Mouse (Mus musculus) left cerebral cortex, postnatal 25 days (tissue): ENCODE data around the gene Dnajc4. TPM values are rescaled to one million over a fixed set of nuclear protein-coding genes. Genes with fewer than 3 reads are reported as not detected.

Source experiments
- DNase-seq, 2 experiments: peaks; one replicate each; pipeline ENCODE4 v3.0.0; 2022; ENCODE audit warnings: low spot score in 2 of 2, mixed read lengths in 1 of 2
- intact Hi-C: fragments of 180-260 bp; cut with DNase I; formaldehyde crosslinking; loops from one replicate; pipeline ENCODE4 v1.15.1; 2025
- total RNA-seq, 2 experiments: library from RNA; stranded (reverse); gene quantifications; 2 replicates each; pipeline ENCODE4 v1.2.3; 2021

Gene Dnajc4
- total RNA-seq, 2 experiments from 2014 or later = 20.1 to 21.0 TPM

DNA sequence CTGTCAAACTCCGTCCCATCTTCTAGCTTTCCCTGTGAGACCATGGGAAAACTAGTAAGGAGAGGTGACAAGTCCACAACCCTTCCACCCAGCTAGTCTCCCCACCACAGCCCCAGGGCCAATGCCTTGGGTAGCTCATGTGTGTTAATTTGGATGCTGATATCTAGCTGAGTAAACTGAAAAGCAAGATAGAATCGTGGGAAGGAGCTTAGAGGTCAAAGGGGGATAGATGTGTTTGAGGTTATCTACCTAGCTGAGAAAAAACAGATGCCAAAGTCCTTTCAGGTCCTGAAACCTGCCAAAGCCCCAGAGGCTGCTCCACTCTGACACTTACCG is 13.8 kb downstream of the Dnajc4 start:
- intact Hi-C loops = loop anchor here (2.0 to 5.0 kb wide), 2 partner anchors 36 to 56 kb away; partner anchors contain the start of genes Bad and Gpr137
- DNase-seq = peak in 1 of 2 experiments; percentile 28

DNA sequence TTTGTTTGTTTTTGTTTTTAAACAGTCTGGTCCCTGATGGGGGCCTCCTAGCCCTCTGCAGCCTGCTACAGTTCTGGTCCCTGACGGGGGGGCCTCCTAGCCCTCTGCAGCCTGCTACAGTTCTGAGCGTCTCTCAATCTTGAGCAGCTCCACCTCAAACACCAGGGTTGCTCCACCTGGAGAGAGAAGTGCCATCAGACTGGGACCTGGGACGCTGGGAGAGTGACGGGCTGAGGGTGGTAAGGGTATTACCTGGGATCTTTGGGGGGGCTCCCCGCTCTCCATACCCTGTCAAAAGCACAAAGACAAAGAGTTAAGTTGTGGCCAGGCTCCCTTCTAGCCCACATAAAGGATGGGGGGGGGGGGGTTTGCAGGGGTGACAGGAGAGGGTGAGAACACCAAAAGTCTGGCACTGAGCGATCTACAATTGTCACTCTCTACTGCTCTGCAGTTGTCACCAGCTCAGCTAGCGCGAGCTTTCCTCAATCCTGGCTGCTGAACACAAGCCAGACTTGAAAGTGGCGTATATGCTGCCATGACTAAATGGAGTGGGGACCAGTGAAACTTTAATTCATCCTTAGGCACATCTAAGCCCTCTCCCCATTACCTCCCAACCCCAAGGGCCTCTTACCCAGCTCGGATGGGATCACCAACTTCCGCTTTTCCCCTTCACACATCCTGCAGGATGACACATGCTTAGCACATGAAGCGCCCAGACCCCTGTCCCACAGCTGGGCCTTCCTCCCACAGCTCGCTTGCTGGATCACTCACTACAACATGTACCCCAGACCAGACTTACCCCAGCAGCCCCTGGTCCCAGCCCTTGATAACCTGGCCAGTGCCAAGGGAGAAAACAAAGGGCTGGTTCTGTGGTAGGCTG is 14.4 kb downstream of the Dnajc4 start:
- intact Hi-C loops = loop anchor here (2.0 to 5.0 kb wide), 2 partner anchors 36 to 55 kb away; partner anchors contain the start of genes Bad and Gpr137
- no peak for DNase-seq

DNA sequence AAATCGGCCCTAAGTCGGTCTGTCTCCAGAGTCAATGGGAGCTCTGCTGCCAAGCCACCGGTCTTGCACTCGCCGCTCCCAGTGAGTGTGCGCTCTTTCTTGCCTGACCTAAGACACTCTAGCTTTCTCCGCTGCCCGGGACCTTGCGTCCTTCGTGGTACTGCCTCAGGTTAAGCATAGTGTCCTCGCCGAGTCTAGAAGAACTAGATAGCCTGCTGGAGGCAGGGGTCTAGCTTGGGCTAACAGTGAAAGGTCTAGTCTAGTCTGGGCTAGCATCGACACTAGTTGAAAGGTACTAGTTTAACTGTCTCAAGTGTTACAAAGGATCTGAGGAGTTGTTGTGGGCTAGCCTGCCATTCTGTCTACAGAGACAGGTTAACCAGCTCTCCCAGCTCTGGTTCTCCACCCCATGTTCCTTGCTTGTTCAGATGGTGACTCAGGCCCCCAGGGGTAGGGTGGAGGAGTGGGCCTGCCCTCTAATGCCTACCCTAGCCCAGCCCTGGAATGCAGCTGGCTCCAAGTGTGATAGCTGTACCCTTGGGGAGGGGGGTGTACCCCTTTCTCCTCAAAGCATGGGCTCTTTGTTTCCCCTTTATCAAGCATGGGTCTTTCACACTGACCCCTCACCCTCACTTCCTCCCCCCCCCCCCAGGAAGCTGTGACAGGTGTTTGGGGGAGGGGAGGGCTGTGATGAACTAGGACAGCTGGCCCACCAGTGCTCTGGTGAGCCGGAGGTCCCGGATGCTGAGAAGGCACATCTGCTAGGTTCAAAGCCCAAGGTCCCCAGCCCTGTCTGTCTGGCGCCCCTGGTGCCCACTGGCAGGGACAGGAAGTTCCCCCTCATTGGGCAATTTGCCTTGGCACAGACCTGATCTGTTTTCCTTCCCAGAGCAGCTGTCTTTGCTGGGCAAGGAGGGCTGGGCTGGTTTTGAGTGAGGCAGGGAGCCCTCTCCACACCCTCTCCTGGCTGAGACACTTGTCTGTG is 16.5 kb downstream of the Dnajc4 start, which contains the start of gene Plcb3:
Gene Plcb3, minus strand, starts transcription at position 934 of the 985 bp plus-strand sequence.
- peak; percentile 64 to 66 for DNase-seq
- intact Hi-C loops = loop anchor here (5.0 kb wide), 1 partner anchor 34 kb away; the partner anchor contains the start of genes Bad and Gpr137

DNA sequence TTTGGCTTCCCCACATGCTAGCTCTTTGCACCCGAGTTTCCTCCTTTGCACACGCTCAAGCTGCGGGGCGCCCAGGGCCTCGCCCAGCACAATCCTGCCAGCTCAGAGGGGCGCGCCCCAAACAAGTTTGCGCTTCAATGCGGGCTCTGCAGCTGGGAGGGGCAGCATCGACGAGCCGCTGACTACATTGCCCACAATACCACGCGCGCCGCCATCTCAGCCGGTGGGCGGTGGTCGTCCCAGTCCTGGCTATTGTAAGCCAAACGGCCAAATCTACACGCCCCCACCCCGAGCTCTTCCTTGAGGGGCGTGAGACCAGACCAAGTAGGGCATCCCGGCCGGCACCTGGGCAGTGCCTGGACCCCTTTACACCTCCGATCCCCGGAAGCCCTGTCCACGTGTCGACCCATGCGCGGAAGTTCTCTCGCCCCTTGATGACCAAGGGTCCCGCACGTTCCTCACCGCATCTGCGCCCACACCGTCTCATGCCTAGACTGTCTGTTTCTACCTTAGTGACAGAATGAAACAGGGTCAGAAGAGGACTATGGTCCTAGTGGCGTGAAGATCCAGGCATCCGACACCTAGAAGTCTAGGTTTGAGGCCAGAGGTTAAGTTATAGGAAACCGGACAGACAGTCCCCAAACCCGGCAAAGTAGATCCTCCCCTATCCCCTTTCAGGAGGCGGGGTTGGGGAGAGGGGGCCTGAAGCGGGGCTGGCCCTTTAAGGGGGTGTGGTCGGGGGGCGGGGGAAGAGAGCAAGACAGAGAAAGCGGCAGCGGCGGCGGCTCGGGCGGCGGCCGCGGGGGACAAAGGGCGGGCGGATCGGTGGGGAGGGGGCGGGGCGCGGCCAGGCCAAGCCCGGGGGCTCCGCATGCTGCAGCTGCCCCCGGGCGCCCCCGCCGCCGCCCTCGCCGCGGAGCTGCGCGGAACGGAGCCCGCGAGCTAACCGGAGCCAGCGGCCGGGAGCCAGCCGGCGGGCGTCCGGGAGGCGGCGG is 17.9 kb downstream of the Dnajc4 start, which contains the start of gene Ppp1r14b:
Gene Ppp1r14b, plus strand, starts transcription at position 758 of the 995 bp plus-strand sequence.
- DNase-seq = peak; percentile 76 to 81
- intact Hi-C loops = loop anchor here (1.0 to 5.0 kb wide), 2 partner anchors 23 to 32 kb away; partner anchors contain the start of genes Bad and Gpr137

DNA sequence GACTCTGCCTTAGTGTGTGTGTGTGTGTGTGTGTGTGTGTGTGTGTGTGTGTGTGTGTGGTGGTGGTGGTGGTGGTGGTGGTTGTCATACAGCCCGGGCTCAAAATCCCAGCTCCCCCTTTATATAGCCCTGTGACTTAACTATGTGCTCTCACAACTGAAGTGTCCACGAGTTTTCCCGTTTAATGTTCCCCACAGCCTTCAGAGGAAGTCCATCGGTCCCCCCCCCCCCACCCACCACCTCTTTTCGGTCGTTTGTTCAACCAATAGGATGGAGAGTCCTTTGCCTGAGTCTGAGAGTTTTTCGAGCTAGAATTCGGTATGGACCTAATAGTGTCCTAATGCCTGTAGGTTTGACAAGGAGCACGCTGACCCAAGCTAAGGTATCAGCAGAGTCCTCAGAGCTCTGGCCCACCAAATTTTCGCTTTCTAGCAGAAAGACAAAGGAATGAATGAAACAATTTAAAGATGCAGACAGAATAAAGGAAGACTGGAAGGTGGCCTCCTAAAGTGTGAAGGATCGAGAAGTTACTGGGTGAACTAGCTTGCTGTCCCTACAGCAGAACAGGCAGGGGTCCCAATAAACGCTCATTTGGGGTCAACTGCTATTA is 18.7 kb downstream of the Dnajc4 start:
- intact Hi-C loops = loop anchor here (1.0 kb wide), 1 partner anchor 22 kb away; no protein-coding TSS in a partner anchor

DNA sequence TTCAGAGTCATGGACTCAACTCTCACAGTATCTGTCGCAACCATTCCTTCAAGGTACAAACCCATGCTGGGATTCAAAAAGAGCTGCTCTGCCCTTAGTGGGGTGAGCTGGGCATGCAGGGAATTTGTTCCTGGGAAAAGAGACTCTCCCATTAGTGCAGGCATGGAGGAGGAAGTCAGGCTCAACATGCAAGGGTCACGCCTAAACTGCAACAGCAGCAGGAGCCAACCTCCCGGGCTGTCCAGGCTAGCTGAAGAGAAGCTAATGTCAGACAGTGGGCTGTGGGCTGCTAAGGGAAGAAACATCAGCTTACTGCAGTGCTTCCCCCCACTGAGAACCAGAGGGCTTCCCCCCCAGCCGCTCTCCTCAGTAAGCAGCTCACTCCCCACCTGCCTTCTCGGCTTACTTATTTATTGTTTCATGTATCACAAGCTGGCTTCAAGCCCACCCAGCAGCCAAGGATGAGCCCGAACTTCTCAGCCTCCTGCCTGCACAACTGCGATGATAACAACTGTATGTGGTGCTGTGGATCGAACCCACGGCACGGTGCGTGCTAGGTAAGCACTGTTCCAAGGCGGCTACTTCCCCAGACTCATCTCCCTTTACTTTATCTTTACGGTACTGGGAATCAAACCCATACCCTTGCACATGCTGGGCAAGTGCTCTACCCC is 20.0 kb downstream of the Dnajc4 start:
- DNase-seq = no peak
- intact Hi-C loops = no loop called here

More for the DNA sequence above, 18.7 kb downstream of the Dnajc4 start:
- DNase-seq = no peak

DNA sequence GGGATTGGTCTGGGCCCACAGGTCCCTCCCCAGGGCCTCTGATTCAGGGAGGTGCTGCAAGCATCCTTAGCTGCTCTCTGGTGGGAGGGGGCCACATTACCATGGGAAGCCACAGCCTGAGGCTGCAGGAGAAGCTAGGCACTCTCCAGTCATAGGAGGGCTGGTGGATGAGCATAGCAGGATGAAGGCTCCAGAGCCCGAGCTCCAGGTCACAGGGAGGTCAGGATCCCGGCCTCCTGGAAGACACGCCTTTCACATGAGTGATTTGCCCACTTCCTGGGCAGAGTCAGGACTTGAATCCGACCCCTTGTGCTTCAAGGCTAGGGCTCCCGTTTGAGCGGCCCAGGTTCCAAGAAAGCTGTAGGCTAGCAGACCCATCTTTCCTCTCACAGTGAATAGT is 20.7 kb downstream of the Dnajc4 start:
- intact Hi-C loops = no loop called here
- DNase-seq = no peak

DNA sequence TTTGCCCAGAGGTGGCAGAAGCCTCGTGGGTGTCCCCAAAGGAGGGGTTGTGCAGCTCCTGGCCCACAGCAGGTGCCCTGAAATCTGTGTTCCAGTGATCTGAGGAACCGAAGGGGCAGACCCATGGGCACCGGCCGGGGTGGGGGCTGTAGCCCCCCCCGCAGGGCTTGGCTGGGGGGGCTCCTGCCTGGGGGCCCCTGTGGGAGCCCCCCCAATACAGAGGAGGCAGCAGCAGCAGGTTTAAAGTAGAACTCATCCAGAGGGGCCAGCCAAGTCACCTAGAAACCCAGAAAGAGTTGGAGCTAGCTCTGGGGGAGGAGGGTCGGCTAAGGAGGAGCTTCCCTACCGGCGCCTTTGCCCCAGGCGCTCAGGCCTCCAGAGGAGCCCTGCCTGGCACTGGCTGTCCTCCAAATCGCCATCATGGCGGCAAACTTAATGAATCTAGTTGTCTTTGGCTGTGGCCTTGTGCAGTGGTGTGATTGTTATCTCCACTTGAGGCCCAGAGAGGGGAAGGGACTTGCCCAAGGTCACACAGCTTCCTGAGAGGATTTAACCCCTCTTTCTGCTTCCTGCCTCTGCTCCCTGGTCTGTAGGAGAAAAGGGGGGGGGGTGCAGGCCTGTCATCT is 21.8 kb downstream of the Dnajc4 start:
- no peak for DNase-seq
- intact Hi-C loops = no loop called here

DNA sequence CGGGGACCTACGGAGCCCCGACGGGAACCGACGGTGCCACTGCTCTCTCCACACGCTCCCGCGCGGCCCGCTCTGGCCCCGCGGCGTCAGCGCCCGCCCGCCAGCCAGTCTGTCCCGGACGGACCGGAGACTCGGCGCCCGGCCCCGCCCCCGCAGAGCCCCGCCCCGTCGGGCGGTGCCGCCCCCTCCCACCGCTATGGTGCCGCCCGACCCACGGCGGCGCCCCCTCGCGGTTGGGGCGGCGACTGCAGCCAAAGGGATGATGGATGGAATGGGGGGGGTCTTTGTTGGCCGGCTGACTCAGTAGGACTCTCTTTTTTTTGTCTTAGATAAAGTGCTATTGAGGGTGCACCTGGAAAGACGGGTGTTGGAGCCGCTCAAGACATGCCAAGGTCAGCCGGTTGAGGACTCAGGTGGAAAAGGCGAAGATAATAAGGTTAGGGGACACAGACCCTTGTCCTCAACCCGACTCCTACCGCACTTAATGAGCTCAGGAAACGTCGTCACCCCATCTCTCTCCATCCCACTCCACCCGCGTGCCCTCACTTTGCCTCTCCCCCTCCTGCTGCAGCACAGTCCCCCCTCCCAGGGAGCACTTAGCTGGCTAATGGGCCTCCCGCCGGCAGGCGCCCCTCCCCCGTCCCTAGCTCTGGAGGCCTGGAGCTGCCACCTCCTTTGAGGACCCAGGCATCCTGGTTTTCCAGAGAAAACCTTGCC is 22.5 kb downstream of the Dnajc4 start:
- intact Hi-C loops = no loop called here
- no peak for DNase-seq

DNA sequence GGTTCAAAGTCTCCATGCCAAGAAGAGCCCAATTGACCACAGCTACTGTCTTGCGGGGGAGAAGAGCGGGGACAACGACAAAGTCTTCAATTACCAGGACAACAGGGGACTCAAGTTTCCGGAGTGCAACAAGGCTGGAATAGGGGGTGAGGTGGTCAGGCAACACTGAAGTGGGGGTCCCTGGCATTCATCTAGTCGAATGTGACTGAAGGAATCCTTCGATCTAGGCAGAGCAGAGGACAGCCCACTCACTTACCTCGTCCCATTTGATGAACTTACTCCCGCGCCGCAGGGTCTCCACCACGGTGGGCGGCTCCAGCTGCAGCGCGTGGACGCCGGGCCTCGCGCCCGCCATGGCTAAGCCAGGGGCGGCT is 23.1 kb downstream of the Dnajc4 start:
- DNase-seq = no peak
- intact Hi-C loops = no loop called here

DNA sequence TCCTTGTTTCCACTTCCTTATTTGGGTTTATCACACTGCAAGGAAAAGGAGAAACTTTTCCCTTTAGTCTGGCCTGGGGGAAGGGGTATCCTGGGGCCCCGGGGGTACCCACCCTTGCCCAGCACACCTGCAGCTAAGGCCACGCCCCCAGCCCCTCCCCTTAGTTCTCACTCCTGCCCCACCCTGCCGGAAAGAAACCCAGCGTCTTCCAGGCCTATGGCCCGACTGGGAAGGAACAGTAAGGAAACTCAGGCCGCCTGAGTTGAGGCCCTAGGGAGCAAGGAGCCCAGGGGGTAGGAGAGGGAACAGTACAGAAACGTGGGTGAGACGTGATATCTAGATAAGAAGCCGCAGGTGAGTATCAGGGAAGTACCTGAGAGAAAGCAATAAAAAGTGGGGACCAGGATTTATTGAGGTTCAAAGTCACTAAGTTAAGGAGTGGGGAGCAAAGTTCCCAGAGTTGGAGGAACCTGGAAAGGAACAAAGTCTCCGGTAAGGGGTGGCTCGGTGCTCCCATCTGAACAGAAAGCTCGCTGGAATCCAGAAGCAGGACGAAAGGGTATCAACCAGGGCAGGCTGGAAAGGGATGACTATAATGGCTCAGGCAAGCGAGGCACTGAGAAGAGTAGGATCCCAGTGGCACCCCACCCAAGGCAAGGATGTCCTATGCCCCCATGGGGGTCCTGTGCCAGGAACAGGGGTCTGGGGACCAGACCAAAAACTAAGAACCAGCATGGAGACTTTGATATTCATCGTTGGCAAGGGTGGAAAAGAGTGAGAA is 23.7 kb downstream of the Dnajc4 start:
- intact Hi-C loops = no loop called here
- DNase-seq = no peak

DNA sequence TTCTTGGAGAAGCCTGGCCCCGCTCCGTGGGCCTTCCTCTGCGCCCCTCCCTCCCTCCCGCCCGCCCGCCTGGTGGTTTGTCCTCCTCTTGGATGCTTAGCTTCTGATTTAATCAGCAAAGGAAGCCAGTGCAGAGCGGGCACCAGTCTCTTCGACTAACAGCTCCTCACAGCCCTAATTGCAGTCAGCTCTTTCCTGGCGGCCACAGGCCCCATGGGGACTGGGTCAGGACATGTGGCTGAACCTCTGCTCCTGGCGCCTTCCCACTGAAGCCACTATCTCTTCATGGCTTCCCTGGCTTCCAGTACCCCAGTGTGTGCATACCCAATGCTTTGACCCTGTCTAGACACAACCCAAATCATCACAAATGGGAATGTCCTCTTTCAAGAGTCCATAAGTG is 35.9 kb downstream of the Dnajc4 start:
- DNase-seq = no peak
- intact Hi-C loops = no loop called here

DNA sequence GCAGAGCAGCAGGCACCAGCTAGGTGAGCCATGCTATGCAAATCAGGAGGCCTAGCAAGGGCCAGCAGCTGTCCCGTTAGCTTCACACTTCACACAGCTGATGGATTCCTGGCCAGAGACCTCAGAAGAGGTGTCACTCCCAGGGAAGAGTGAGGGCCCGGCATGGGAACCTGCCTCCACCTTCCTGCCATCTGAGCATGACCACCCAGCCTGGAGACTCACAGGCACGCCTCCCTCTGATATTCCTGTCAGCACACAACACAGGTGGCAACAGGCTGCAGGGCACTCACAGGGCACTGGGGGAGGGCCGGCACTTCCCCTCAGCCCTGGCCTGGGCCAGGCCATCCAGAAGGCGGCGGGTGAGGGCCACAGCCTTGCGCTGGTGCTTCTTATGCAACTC is 36.9 kb downstream of the Dnajc4 start:
- intact Hi-C loops = no loop called here
- no peak for DNase-seq

DNA sequence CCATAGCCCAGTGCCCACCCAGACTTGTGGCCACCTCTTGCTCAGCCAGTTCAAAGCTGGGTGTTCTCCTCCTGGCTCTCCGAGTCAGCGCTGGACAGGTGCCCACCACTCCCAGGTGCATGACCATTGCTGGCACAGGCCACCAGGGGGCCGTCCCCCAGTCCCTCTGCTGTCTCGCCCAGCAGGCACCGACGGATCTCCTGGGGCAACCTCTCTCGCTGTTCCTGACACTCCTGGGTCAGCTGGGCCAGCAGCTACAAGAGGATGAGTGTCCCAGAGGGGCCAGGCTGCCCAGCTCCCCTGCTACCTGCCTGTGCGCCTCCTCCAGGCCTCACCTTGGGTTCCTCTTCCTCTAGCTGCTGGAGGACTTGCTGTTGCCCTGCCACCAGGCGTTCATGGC is 38.3 kb downstream of the Dnajc4 start:
- intact Hi-C loops = no loop called here
- DNase-seq = no peak

DNA sequence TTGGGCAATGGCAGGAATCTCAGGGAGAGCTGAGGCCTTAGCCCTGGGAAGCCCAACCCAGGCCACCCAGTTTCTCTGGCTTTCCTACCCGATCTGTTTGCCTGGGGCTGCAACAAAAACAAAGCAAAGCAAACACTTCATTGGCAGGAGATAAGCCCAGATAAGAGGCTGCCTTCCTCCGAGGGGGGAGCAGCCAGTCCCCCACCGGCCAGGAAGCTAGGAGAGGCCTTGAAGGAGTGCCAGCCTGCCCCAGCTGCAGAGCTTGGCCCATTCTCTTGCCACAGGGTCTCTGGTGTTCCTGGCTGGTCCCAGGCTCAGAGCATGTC is 39.7 kb downstream of the Dnajc4 start:
- intact Hi-C loops = no loop called here
- no peak for DNase-seq
